8 mouse cellular contexts compared by ENCODE assay signal in genomic region chr3:86141886-86142262, GRCm38 (mm10). TPM values are rescaled to one million over a fixed set of nuclear protein-coding genes. Genes with fewer than 3 reads are reported as not detected.
DNase-seq lines count a peak whose midpoint lies in the region; ATAC-seq lines count a peak whose summit lies in the region.

No protein-coding gene starts in this region.

- peak overlapping the region; percentile 100 for H3K9ac ChIP-seq in kidney, embryonic 15.5 days

- H3K9me3 ChIP-seq in forebrain, embryonic 10.5 days: no peaks in the 10 kb centered on the region
- no peaks in the 10 kb centered on the region for H3K9me3 ChIP-seq in kidney, embryonic 15.5 days (replicated peaks)

- peak; percentile 11 for DNase-seq in gastrocnemius, postnatal 14 days
- no peak for DNase-seq in gastrocnemius, postnatal 10 days
- DNase-seq in R1 (ENCODE audit: low read depth, low spot score): peak; percentile 47
- DNase-seq in forebrain, embryonic 10.5 days (ENCODE audit: extremely low spot score, low spot score): no peak
- no peak for DNase-seq in c-Kit-positive CD71-positive TER-119-positive erythroid progenitor cells, embryonic 14.5 days (ENCODE audit: low spot score)
- no peak for DNase-seq in urinary bladder, postnatal 4 days (ENCODE audit: low spot score in 2 of 2)

- H3K27me3 ChIP-seq in forebrain, embryonic 10.5 days (ENCODE audit: poor library complexity, severe bottlenecking): no peaks in the 10 kb centered on the region
- no peaks in the 10 kb centered on the region for H3K27me3 ChIP-seq in kidney, embryonic 15.5 days

- ATAC-seq in kidney, embryonic 15.5 days (replicated peaks; ENCODE audit: low FRiP score): peak; percentile 46
- 0 out of 2 replicates have a peak, but pooled peaks have one; percentile 3 for ATAC-seq in megakaryocyte, adult 5-6 weeks (ENCODE audit: poor library complexity, severe bottlenecking)

- WGBS in forebrain, embryonic 10.5 days: under 1% methylated on average over 18 of the region's 18 CpGs
- WGBS in kidney, embryonic 15.5 days: under 1% methylated on average over 18 of the region's 18 CpGs

- intact Hi-C loops in gastrocnemius, postnatal 14 days (cut with DNase I; ENCODE audit: low total_unique reads): no loop called here

- peaks cover 27% of the 10 kb centered on the region for H3K4me1 ChIP-seq in forebrain, embryonic 10.5 days
- peaks cover 22% of the 10 kb centered on the region for H3K4me1 ChIP-seq in kidney, embryonic 15.5 days

- peak overlapping the region; percentile 99 for H3K27ac ChIP-seq in forebrain, embryonic 10.5 days
- peak overlapping the region; percentile 91 for H3K27ac ChIP-seq in kidney, embryonic 15.5 days

- peak overlapping the region; percentile 97 for H3K4me3 ChIP-seq in forebrain, embryonic 10.5 days
- H3K4me3 ChIP-seq in kidney, embryonic 15.5 days (replicated peaks): peak overlapping the region; percentile 97

- H3K4me2 ChIP-seq in kidney, embryonic 15.5 days: peak overlapping the region; percentile 82

- peaks cover 46% of the 10 kb centered on the region for H3K36me3 ChIP-seq in forebrain, embryonic 10.5 days (replicated peaks)
- H3K36me3 ChIP-seq in kidney, embryonic 15.5 days: peaks cover 45% of the 10 kb centered on the region

RNA-seq across cellular contexts. Expression of gene Rps3a1, which starts 0.6 kb away (rescaled TPM):
- total RNA-seq in gastrocnemius, postnatal 14 days (2021): 100 to 1,000 TPM; 470 to 549 TPM
- 100 to 1,000 TPM; 713 to 722 TPM for total RNA-seq in gastrocnemius, postnatal 10 days (2021)
- polyA plus RNA-seq in forebrain, embryonic 10.5 days (2016; fragmentation: Nextera tagmentation; extraction: Ambion mirVana): 1,154 and 1,165 TPM in 2 replicates
- 1,242 and 1,382 TPM in 2 replicates for polyA plus RNA-seq in kidney, embryonic 15.5 days (2015; fragmentation: Nextera tagmentation; extraction: Ambion mirVana)
- total RNA-seq in megakaryocyte, adult 5-6 weeks (2015): 2,058 and 2,275 TPM in 2 replicates
- total RNA-seq in megakaryocyte, adult 5-6 weeks (2017): 3,397 and 3,773 TPM in 2 replicates

Comparison
In these comparisons a context has a peak if more than half of its experiments do, and no peak if none do; other contexts are left out.
1. DNase-seq: peak in gastrocnemius, postnatal 14 days (single experiment) and R1 (single experiment); none in gastrocnemius, postnatal 10 days (single experiment), forebrain, embryonic 10.5 days (single experiment), c-Kit-positive CD71-positive TER-119-positive erythroid progenitor cells, embryonic 14.5 days (single experiment) and urinary bladder, postnatal 4 days (0 of 2).